Mouse (Mus musculus): Measurements from ENCODE around the gene Fcgr2b. TPM values are rescaled to one million over a fixed set of nuclear protein-coding genes. Genes with fewer than 3 reads are reported as not detected.

Gene Fcgr2b
- 2.1 and 3.2 TPM in 2 replicates for polyA plus RNA-seq (2015; fragmentation: Nextera tagmentation; extraction: Ambion mirVana)

GRCm38 (mm10) chr1:170976447-170976846, at the start of gene Fcgr2b:
TSS of gene Fcgr2b (minus strand) at chr1:170976547.
- H3K4me3 ChIP-seq (replicated peaks): no peak within 1 kb of the TSS
- no peak for ATAC-seq (ENCODE audit: insufficient read depth, low FRiP score, low read depth)
- H3K36me3 ChIP-seq: no peaks in the 10 kb centered on the region
- H3K4me1 ChIP-seq: no peaks in the 10 kb centered on the region
- H3K4me2 ChIP-seq: no peak within 1 kb of the TSS
- 88% methylated on average over 5 of the region's 5 CpGs for WGBS
- no peaks in the 10 kb centered on the region for H3K27me3 ChIP-seq (replicated peaks)
- no peak within 1 kb of the TSS for H3K27ac ChIP-seq
- H3K9ac ChIP-seq: no peak within 1 kb of the TSS
- no peaks in the 10 kb centered on the region for H3K9me3 ChIP-seq

GRCm38 (mm10) chr1:171019311-171019950, 43.1 kb upstream of the Fcgr2b start:
- H3K9ac ChIP-seq: no peak overlapping the region
- no peak for ATAC-seq (ENCODE audit: insufficient read depth, low FRiP score, low read depth)
- 54% methylated on average over 7 of the region's 7 CpGs for WGBS

GRCm38 (mm10) chr1:171018737-171019136, 42.4 kb upstream of the Fcgr2b start, which contains the start of gene Fcgr4:
TSS of gene Fcgr4 (plus strand) at chr1:171018920.
- Histone ChIP-seq H3K27me3 (replicated peaks) (no peaks in the 10 kb centered on the region), H3K27ac (no peak within 1 kb of the TSS), H3K9me3 (no peaks in the 10 kb centered on the region), H3K9ac (no peak within 1 kb of the TSS), H3K4me2 (no peak within 1 kb of the TSS), H3K36me3 (no peaks in the 10 kb centered on the region), H3K4me3 (replicated peaks) (no peak within 1 kb of the TSS), H3K4me1 (no peaks in the 10 kb centered on the region)
- 72% methylated on average over 2 of the region's 2 CpGs for WGBS
- ATAC-seq (ENCODE audit: insufficient read depth, low FRiP score, low read depth): no peak

More at GRCm38 (mm10) chr1:171019311-171019950, 43.1 kb upstream of the Fcgr2b start:
- Histone ChIP-seq H3K4me2 (no peak overlapping the region), H3K4me3 (replicated peaks) (no peak overlapping the region), H3K27me3 (replicated peaks) (no peaks in the 10 kb centered on the region), H3K36me3 (no peaks in the 10 kb centered on the region), H3K9me3 (no peaks in the 10 kb centered on the region), H3K27ac (no peak overlapping the region), H3K4me1 (no peaks in the 10 kb centered on the region)

GRCm38 (mm10) chr1:171017468-171018158, 41.3 kb upstream of the Fcgr2b start:
- H3K9me3 ChIP-seq: no peaks in the 10 kb centered on the region
- no peak overlapping the region for H3K27ac ChIP-seq
- WGBS: 44% methylated on average over 6 of the region's 6 CpGs
- H3K4me1 ChIP-seq: no peaks in the 10 kb centered on the region
- no peak overlapping the region for H3K4me2 ChIP-seq
- H3K9ac ChIP-seq: no peak overlapping the region
- no peaks in the 10 kb centered on the region for H3K36me3 ChIP-seq
- ATAC-seq (ENCODE audit: insufficient read depth, low FRiP score, low read depth): no peak
- no peak overlapping the region for H3K4me3 ChIP-seq (replicated peaks)
- no peaks in the 10 kb centered on the region for H3K27me3 ChIP-seq (replicated peaks)

- Histone ChIP-seq H3K36me3 (no peaks in the 10 kb centered on the region), H3K27me3 (replicated peaks) (no peaks in the 10 kb centered on the region), H3K27ac (no peak overlapping the region), H3K4me1 (no peaks in the 10 kb centered on the region), H3K9ac (no peak overlapping the region), H3K9me3 (no peaks in the 10 kb centered on the region), H3K4me2 (no peak overlapping the region), H3K4me3 (replicated peaks) (no peak overlapping the region)
- no peak for ATAC-seq (ENCODE audit: insufficient read depth, low FRiP score, low read depth)
- WGBS: 71% methylated on average over 6 of the region's 6 CpGs
Measured at GRCm38 (mm10) chr1:171016676-171017356, 40.5 kb upstream of the Fcgr2b start.

GRCm38 (mm10) chr1:171011733-171012132, 35.4 kb upstream of the Fcgr2b start:
- WGBS: 75% methylated on average over 4 of the region's 4 CpGs
- Histone ChIP-seq H3K4me2 (no peak overlapping the region), H3K9ac (no peak overlapping the region), H3K27me3 (replicated peaks) (no peaks in the 10 kb centered on the region), H3K4me1 (no peaks in the 10 kb centered on the region), H3K9me3 (no peaks in the 10 kb centered on the region), H3K4me3 (replicated peaks) (no peak overlapping the region), H3K27ac (no peak overlapping the region), H3K36me3 (no peaks in the 10 kb centered on the region)
- no peak for ATAC-seq (ENCODE audit: insufficient read depth, low FRiP score, low read depth)

- H3K27me3 ChIP-seq (replicated peaks): no peaks in the 10 kb centered on the region
- no peak for ATAC-seq (ENCODE audit: insufficient read depth, low FRiP score, low read depth)
- no peak overlapping the region for H3K4me2 ChIP-seq
- no peak overlapping the region for H3K4me3 ChIP-seq (replicated peaks)
- no peak overlapping the region for H3K27ac ChIP-seq
- no peak overlapping the region for H3K9ac ChIP-seq
- 82% methylated on average over 2 of the region's 2 CpGs for WGBS
- H3K36me3 ChIP-seq: no peaks in the 10 kb centered on the region
- H3K4me1 ChIP-seq: no peaks in the 10 kb centered on the region
- no peaks in the 10 kb centered on the region for H3K9me3 ChIP-seq
Measured at GRCm38 (mm10) chr1:171006905-171007304, 30.6 kb upstream of the Fcgr2b start.

- no peak for ATAC-seq (ENCODE audit: insufficient read depth, low FRiP score, low read depth)
- 82% methylated on average over 4 of the region's 4 CpGs for WGBS
- Histone ChIP-seq H3K4me3 (replicated peaks) (no peak overlapping the region), H3K27ac (no peak overlapping the region), H3K9ac (no peak overlapping the region), H3K9me3 (no peaks in the 10 kb centered on the region), H3K4me2 (no peak overlapping the region), H3K4me1 (no peaks in the 10 kb centered on the region), H3K27me3 (replicated peaks) (no peaks in the 10 kb centered on the region), H3K36me3 (no peaks in the 10 kb centered on the region)
Measured at GRCm38 (mm10) chr1:171006335-171006734, 30.0 kb upstream of the Fcgr2b start.

GRCm38 (mm10) chr1:171005586-171005985, 29.2 kb upstream of the Fcgr2b start:
- Histone ChIP-seq H3K4me2 (no peak overlapping the region), H3K9ac (no peak overlapping the region), H3K27me3 (replicated peaks) (no peaks in the 10 kb centered on the region), H3K4me3 (replicated peaks) (no peak overlapping the region), H3K9me3 (no peaks in the 10 kb centered on the region), H3K4me1 (no peaks in the 10 kb centered on the region), H3K36me3 (no peaks in the 10 kb centered on the region), H3K27ac (no peak overlapping the region)
- ATAC-seq (ENCODE audit: insufficient read depth, low FRiP score, low read depth): no peak

- H3K36me3 ChIP-seq: no peaks in the 10 kb centered on the region
- ATAC-seq (ENCODE audit: insufficient read depth, low FRiP score, low read depth): no peak
- no peaks in the 10 kb centered on the region for H3K9me3 ChIP-seq
- no peak overlapping the region for H3K9ac ChIP-seq
- WGBS: 57% methylated on average over 6 of the region's 6 CpGs
- H3K27me3 ChIP-seq (replicated peaks): no peaks in the 10 kb centered on the region
- H3K27ac ChIP-seq: no peak overlapping the region
- no peak overlapping the region for H3K4me2 ChIP-seq
- H3K4me1 ChIP-seq: no peaks in the 10 kb centered on the region
- no peak overlapping the region for H3K4me3 ChIP-seq (replicated peaks)
Measured at GRCm38 (mm10) chr1:171005081-171005480, 28.7 kb upstream of the Fcgr2b start.

- Histone ChIP-seq H3K27me3 (replicated peaks) (no peaks in the 10 kb centered on the region), H3K4me1 (no peaks in the 10 kb centered on the region), H3K4me3 (replicated peaks) (no peak overlapping the region), H3K9me3 (no peaks in the 10 kb centered on the region), H3K4me2 (no peak overlapping the region), H3K9ac (no peak overlapping the region), H3K27ac (no peak overlapping the region), H3K36me3 (no peaks in the 10 kb centered on the region)
- ATAC-seq (ENCODE audit: insufficient read depth, low FRiP score, low read depth): no peak
Measured at GRCm38 (mm10) chr1:170999811-171000210, 23.5 kb upstream of the Fcgr2b start.

Data from stomach, embryonic 15.5 days (tissue).